Mouse (Mus musculus): ENCODE measurements at regions not wholly inside any gene's neighbourhood (a gene's known extent, or its start where the extent isn't known, plus 50 kb on each side); places are given as distances from the start of the nearest gene placed in this dataset.

DNA sequence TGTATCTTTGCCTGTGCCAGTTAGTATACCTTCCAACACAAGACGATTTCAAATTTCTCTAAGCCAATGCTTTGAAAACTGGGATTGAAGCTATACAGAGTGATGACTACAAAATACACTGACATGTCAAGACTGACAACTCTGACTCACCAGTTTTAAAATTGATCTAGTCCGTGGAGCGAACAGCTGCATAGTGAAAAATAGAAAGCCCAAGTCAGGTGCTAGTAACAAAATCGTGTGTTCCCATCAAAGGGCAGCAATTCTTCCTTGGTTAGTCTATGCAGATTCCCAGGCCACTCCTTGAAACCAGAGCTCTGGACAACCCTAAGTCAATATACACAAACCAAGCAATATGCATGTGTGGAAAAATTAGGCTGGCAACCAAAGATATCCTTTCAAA lies 940.6 kb downstream of the Kcna4 start:
- TF ChIP-seq CTCF (IDR thresholded peaks at IDR 0.05; ENCODE audit: control insufficient read depth, insufficient read depth, insufficient read length): no peak
- TF ChIP-seq FOSL1 (IDR thresholded peaks at IDR 0.05; ENCODE audit: insufficient read depth, low read length, poor library complexity, severe bottlenecking): no peak
- no peak for TF ChIP-seq CEBPB (IDR thresholded peaks at IDR 0.05; ENCODE audit: low read depth)
- TF ChIP-seq MYOD1 (IDR thresholded peaks at IDR 0.05; ENCODE audit: control insufficient read depth, insufficient read length, low read depth): no peak
- no peak for TF ChIP-seq MYOG (IDR thresholded peaks at IDR 0.05; ENCODE audit: control insufficient read depth, extremely low read depth, insufficient read length)
- TF ChIP-seq MAX (IDR thresholded peaks at IDR 0.05): no peak
- TF ChIP-seq USF1 (IDR thresholded peaks at IDR 0.05; ENCODE audit: low read depth): no peak

DNA sequence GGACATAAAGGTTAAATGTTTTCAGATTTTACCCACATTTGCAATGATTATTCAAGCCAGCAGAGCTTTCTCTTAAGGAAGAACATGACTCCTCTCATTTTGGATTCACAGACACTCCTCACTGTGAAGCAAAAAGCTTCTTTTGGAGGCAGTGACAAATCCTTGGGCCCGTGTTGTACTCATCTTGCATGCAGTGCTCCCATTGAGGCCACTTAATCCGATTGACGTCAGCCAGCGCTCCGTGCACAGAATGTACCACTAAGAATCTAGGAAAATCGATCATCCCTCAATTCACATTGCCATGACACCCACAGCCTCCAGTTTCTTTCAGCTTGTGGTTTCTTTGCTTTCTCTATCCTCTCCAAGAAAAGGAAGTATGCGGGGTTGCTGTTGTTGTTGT lies 941.5 kb downstream of the Kcna4 start:
- no peak for TF ChIP-seq MYOD1 (IDR thresholded peaks at IDR 0.05; ENCODE audit: control insufficient read depth, insufficient read length, low read depth)
- TF ChIP-seq MAX (IDR thresholded peaks at IDR 0.05): no peak
- Histone ChIP-seq H3ac (ENCODE audit: control insufficient read depth, insufficient read length, low read depth) (no peak overlapping the region), H3K27me3 (ENCODE audit: control insufficient read depth, insufficient read depth, insufficient read length) (no peaks in the 10 kb centered on the region), H3K36me3 (ENCODE audit: control insufficient read depth, insufficient read depth) (no peaks in the 10 kb centered on the region), H3K79me2 (ENCODE audit: control insufficient read depth, insufficient read depth) (no peaks in the 10 kb centered on the region), H3K79me3 (ENCODE audit: low read depth) (no peaks in the 10 kb centered on the region), H3K4me3 (ENCODE audit: insufficient read depth, poor library complexity, severe bottlenecking) (no peak overlapping the region)

More for the DNA sequence above, 940.6 kb downstream of the Kcna4 start:
- H3K79me2 ChIP-seq (ENCODE audit: control insufficient read depth, insufficient read depth): no peaks in the 10 kb centered on the region
- no peak overlapping the region for H3ac ChIP-seq (ENCODE audit: control insufficient read depth, insufficient read length, low read depth)
- H3K4me3 ChIP-seq (ENCODE audit: insufficient read depth, poor library complexity, severe bottlenecking): no peak overlapping the region
- no peaks in the 10 kb centered on the region for H3K36me3 ChIP-seq (ENCODE audit: control insufficient read depth, insufficient read depth)
- no peaks in the 10 kb centered on the region for H3K27me3 ChIP-seq (ENCODE audit: control insufficient read depth, insufficient read depth, insufficient read length)
- H3K79me3 ChIP-seq (ENCODE audit: low read depth): no peaks in the 10 kb centered on the region

DNA sequence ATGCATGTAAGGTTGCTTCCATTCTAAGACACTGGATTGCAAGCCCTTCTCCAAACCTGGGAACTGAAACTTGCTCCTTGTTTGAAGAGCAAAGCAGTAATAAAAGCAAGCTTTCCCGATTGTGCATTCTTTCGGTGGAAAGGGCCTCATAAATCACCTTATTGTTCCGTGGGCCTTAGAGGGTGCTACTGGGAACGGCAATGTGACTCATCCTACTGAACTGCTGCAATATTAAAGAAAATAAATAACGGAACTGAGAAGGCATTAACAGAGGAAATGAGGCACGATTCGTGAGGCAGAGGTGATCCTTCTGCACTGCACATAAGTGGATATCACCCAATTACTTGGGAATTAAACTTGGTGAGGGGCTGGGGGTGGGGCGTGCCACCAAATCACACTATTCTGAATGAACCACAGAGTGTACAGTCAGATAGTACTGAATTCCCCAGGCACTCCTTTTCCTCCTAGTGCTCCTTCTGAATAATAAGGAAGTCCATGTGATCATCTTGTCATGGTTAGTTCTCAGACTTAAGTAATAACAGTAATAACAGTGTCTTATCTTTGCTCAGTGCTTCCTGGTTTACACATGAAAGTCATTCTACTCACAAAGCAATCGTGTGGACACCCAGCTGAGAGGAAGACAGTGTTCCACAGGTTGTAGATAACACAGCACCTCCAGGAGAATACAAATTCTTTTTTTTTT lies 946.0 kb downstream of the Kcna4 start:
- no peak overlapping the region for H3K4me3 ChIP-seq (ENCODE audit: insufficient read depth, poor library complexity, severe bottlenecking)
- no peaks in the 10 kb centered on the region for H3K79me2 ChIP-seq (ENCODE audit: control insufficient read depth, insufficient read depth)
- H3ac ChIP-seq (ENCODE audit: control insufficient read depth, insufficient read length, low read depth): no peak overlapping the region
- no peaks in the 10 kb centered on the region for H3K27me3 ChIP-seq (ENCODE audit: control insufficient read depth, insufficient read depth, insufficient read length)
- H3K79me3 ChIP-seq (ENCODE audit: low read depth): no peaks in the 10 kb centered on the region
- H3K36me3 ChIP-seq (ENCODE audit: control insufficient read depth, insufficient read depth): no peaks in the 10 kb centered on the region
- TF ChIP-seq USF1 (IDR thresholded peaks at IDR 0.05; ENCODE audit: low read depth) (peak; percentile 50), CEBPB (IDR thresholded peaks at IDR 0.05; ENCODE audit: low read depth) (peak; percentile 57), CTCF (IDR thresholded peaks at IDR 0.05; ENCODE audit: control insufficient read depth, insufficient read depth, insufficient read length) (no peak), MAX (IDR thresholded peaks at IDR 0.05) (no peak), FOSL1 (IDR thresholded peaks at IDR 0.05; ENCODE audit: insufficient read depth, low read length, poor library complexity, severe bottlenecking) (peak; percentile 86), MYOG (IDR thresholded peaks at IDR 0.05; ENCODE audit: control insufficient read depth, extremely low read depth, insufficient read length) (no peak), MYOD1 (IDR thresholded peaks at IDR 0.05; ENCODE audit: control insufficient read depth, insufficient read length, low read depth) (peak; percentile 17)
